Mouse (Mus musculus): ENCODE measurements around the gene Olfr631. TPM values are rescaled to one million over a fixed set of nuclear protein-coding genes. Genes with fewer than 3 reads are reported as not detected.
"Not testable (repeated sequence)": the region's sequence is repeated elsewhere in the genome, so short reads cannot be mapped to it uniquely, and the experiment has no call there.

Gene Olfr631
- not detected in 2 replicates for polyA plus RNA-seq (2015; fragmentation: Nextera tagmentation; extraction: Ambion mirVana)

DNA sequence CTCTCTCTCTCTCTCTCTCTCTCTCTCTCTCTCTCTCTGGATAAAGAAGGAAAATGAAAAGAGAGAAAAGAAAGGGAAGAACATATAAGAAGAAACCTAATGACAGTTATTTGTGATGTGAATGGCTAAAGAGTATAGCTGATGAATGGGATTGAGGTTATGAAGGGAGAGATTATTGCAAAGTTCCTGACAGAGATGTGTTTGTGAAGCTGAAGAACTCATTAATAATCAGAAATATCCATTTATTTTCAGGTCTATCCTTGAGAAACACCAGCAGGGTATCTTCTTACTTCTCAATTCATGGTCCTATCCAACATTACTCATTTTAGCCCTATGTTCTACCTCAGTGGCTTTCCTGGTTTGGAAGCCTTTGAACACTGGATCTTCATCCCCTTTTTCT, at the start of gene Olfr631:
Gene Olfr631, plus strand, starts transcription at position 301 of the 400 bp plus-strand sequence.
- no peak for ATAC-seq (ENCODE audit: low FRiP score, low read depth)
- Histone ChIP-seq H3K4me3 (no peak within 1 kb of the TSS), H3K27ac (replicated peaks) (no peak within 1 kb of the TSS), H3K9ac (no peak within 1 kb of the TSS), H3K4me2 (no peak within 1 kb of the TSS), H3K27me3 (no peaks in the 10 kb centered on the region), H3K36me3 (no peaks in the 10 kb centered on the region), H3K4me1 (replicated peaks) (no peaks in the 10 kb centered on the region), H3K9me3 (no peaks in the 10 kb centered on the region)

DNA sequence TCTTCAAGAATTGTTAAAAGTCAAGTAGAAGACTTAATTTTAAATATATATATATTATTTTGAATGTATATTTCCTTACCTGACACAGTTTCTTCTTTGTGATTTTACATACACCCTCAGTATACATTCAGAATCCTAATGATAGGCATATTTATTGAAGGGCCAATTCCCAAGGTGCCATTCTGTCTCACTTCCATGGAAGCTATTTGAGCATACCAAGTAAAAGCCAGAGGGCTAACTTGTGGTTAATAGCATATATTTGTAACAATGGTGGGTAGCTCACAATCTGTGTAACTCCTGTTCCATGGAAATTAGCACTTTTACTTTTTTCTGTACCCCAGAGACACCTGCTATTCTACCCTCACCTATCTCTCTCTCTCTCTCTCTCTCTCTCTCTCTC, 42.5 kb upstream of the Olfr631 start, which contains the start of gene Olfr66:
Gene Olfr66, minus strand, starts transcription at position 101 of the 400 bp plus-strand sequence.
- no peak for ATAC-seq (ENCODE audit: low FRiP score, low read depth)
- no peaks in the 10 kb centered on the region for H3K36me3 ChIP-seq
- H3K4me1 ChIP-seq (replicated peaks) = no peaks in the 10 kb centered on the region
- no peaks in the 10 kb centered on the region for H3K27me3 ChIP-seq
- H3K9ac ChIP-seq = no peak within 1 kb of the TSS
- no peak within 1 kb of the TSS for H3K4me2 ChIP-seq
- H3K9me3 ChIP-seq = no peaks in the 10 kb centered on the region
- H3K4me3 ChIP-seq = no peak within 1 kb of the TSS
- no peak within 1 kb of the TSS for H3K27ac ChIP-seq (replicated peaks)

DNA sequence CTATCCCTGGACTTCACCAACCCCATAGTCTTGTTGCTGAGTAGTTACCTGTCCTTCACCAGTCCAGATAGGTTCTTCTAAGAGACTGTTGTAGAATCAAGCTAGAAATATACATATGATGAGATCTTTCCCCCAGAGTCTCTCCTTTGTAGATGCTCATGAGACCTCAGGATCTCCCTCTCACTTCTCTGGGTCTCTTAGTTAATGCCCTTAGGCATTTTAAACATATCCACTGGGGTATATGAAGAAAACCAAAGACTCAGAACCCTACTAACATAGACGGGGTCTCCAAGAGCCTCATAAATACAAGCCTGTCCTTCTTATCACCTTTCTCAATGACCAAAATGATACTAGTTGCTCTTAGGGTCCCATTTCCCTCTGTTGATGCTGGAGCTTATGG, 34.2 kb upstream of the Olfr631 start, which contains the start of gene Olfr64:
Gene Olfr64, minus strand, starts transcription at position 101 of the 400 bp plus-strand sequence.
- Histone ChIP-seq H3K9ac (no peak within 1 kb of the TSS), H3K36me3 (no peaks in the 10 kb centered on the region), H3K27me3 (no peaks in the 10 kb centered on the region), H3K4me3 (no peak within 1 kb of the TSS), H3K4me2 (no peak within 1 kb of the TSS), H3K9me3 (no peaks in the 10 kb centered on the region), H3K4me1 (replicated peaks) (no peaks in the 10 kb centered on the region), H3K27ac (replicated peaks) (no peak within 1 kb of the TSS)
- no peak for ATAC-seq (ENCODE audit: low FRiP score, low read depth)
- WGBS = 86% methylated on average over 1 of the region's 1 CpGs

DNA sequence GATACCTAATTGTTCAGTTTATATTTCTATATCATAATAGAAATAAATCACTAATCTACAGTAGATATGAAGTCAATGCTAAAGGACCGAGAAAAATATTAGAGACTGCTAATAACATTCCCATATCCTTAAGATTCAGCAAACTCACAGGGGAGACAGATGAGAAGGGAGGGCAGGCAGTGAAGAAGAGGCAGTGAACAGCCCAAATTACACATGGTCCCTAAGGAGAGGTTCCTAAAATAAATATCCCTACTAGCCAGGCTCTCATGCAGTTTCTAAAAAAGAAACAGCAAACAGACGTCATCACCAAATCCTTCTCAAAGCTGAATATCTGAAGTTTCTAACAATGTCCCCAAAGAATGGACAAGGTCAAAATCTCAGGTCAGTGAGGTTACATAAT, 25.4 kb upstream of the Olfr631 start, which contains the start of gene Olfr65:
Gene Olfr65, plus strand, starts transcription at position 301 of the 400 bp plus-strand sequence.
- Histone ChIP-seq H3K9ac (no peak within 1 kb of the TSS), H3K9me3 (no peaks in the 10 kb centered on the region), H3K4me2 (no peak within 1 kb of the TSS), H3K27ac (replicated peaks) (no peak within 1 kb of the TSS), H3K4me3 (no peak within 1 kb of the TSS), H3K36me3 (no peaks in the 10 kb centered on the region), H3K4me1 (replicated peaks) (no peaks in the 10 kb centered on the region), H3K27me3 (no peaks in the 10 kb centered on the region)
- ATAC-seq (ENCODE audit: low FRiP score, low read depth) = no peak
- 86% methylated on average over 2 of the region's 2 CpGs for WGBS

DNA sequence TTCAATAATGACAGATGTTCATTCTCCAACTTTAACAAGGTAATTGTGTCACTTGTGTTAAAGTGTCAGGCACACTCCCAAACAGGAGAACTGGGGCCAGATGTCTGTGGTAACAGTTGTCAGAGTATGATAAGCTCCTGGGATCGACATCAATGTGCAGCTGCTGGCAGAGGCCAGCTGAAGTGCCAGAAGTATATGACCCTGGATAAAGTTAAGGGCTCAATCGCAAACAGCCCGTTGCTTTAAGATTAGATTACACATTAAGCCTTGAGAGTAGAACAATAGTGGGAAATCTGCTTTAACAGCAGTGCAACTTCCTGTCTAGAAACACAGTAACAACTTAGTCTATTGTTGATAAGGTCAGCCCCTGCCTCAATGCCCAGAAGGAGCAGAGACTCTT, 18.6 kb upstream of the Olfr631 start:
- no peak for ATAC-seq (ENCODE audit: low FRiP score, low read depth)
- WGBS = 72% methylated on average over 3 of the region's 3 CpGs

DNA sequence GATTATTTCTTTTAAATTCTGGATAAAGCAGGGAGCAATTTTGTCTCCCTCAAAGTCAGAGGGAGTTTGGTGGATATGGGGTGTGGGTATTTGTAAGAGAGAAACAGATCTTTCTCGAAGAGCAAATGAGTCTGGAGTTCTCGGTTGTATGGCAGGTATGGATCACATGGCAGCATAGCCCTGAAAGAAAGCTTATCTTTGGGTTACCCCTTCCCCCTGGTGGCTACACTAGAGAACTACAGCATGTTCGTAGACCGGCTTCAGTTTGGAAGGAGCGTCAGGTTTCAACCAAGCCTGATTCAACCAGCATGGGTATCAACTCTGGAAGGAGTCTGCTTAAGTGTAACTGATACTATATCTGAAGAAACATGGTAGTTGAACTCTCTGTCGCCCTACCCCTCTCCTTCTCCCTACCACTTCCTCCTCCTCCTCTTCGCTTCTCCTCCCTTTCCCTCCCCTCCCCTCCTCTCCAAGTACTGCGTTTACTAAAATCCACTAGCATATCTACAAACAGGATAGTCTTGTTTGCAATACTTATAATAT, 15.6 kb upstream of the Olfr631 start:
- no peak for ATAC-seq (ENCODE audit: low FRiP score, low read depth)
- Histone ChIP-seq H3K27me3 (no peaks in the 10 kb centered on the region), H3K4me3 (no peak overlapping the region), H3K27ac (replicated peaks) (no peak overlapping the region), H3K4me1 (replicated peaks) (no peaks in the 10 kb centered on the region), H3K9ac (no peak overlapping the region), H3K36me3 (no peaks in the 10 kb centered on the region), H3K9me3 (no peaks in the 10 kb centered on the region), H3K4me2 (no peak overlapping the region)
- WGBS = 47% methylated on average over 8 of the region's 8 CpGs

More for the DNA sequence above, 18.6 kb upstream of the Olfr631 start:
- no peaks in the 10 kb centered on the region for H3K36me3 ChIP-seq
- H3K4me1 ChIP-seq (replicated peaks) = no peaks in the 10 kb centered on the region
- no peak overlapping the region for H3K4me3 ChIP-seq
- H3K9me3 ChIP-seq = no peaks in the 10 kb centered on the region
- no peak overlapping the region for H3K9ac ChIP-seq
- H3K27me3 ChIP-seq = no peaks in the 10 kb centered on the region
- no peak overlapping the region for H3K4me2 ChIP-seq
- no peak overlapping the region for H3K27ac ChIP-seq (replicated peaks)

DNA sequence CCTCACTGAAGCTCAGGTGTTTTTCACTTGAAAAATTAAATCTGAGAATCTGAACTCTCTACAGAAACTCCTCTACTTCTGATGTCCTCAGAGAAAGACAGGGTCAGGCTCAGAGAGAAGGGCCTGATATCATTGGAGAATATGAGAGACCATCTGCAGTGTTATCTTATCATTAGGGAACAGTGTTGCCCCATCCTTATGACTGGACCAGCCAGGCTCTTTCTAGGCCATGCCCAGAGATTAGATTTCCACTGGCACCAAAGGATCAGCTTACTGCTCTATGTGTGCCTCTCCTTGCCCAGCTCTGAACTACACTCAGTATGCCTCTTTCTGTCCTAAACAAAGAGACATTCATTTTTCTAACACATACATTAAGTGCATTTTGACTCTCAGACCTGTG, 13.3 kb upstream of the Olfr631 start:
- Histone ChIP-seq H3K4me2 (no peak overlapping the region), H3K4me3 (no peak overlapping the region), H3K36me3 (no peaks in the 10 kb centered on the region), H3K4me1 (replicated peaks) (no peaks in the 10 kb centered on the region), H3K27ac (replicated peaks) (no peak overlapping the region), H3K27me3 (no peaks in the 10 kb centered on the region), H3K9me3 (no peaks in the 10 kb centered on the region), H3K9ac (no peak overlapping the region)
- no peak for ATAC-seq (ENCODE audit: low FRiP score, low read depth)

DNA sequence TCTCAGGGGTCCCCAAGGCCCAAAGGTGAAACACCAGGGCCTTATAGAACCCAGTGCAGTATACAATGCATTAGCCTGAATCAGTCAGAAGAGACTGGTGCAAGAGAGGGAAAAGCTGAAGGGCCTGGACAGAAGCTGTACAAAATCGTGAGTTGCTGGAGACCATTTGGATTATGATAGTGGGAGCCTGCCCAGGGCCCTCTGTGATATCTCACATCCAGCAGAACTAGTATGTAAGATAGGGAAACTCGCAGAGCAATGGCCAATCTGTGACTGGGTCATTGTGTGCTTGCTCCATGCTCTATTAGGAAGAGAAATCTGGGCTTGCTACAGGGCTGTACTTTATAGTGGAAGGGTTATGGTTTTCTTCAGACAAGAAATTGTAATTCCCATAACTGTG, 5.6 kb downstream of the Olfr631 start, which contains the start of gene Olfr632:
Gene Olfr632, plus strand, starts transcription at position 84 of the 400 bp plus-strand sequence.
- Histone ChIP-seq H3K9me3 (no peaks in the 10 kb centered on the region), H3K4me3 (no peak within 1 kb of the TSS), H3K9ac (no peak within 1 kb of the TSS), H3K27me3 (no peaks in the 10 kb centered on the region), H3K36me3 (no peaks in the 10 kb centered on the region), H3K4me1 (replicated peaks) (no peaks in the 10 kb centered on the region), H3K27ac (replicated peaks) (no peak within 1 kb of the TSS), H3K4me2 (no peak within 1 kb of the TSS)
- ATAC-seq (ENCODE audit: low FRiP score, low read depth) = no peak
- 69% methylated on average over 2 of the region's 2 CpGs for WGBS

DNA sequence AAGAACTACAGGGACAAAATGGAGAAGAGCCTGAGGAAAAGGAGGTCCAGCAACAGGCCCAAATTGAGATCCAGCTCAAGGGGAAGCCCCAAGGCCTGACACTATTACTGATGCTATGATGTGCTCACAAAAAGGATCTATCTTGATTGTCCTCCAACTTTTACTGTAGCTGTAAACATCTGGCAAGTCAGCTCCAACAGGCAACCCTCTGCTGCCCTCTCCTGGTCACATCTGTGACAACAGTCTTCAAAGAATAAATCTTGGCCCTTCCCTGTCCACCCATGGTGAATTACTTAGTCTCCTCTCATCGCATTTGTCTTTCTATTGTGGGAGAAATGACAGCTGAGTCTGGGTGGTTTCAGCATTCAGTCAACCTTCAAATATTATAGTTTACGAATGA, 14.1 kb downstream of the Olfr631 start:
- no peaks in the 10 kb centered on the region for H3K27me3 ChIP-seq
- no peaks in the 10 kb centered on the region for H3K36me3 ChIP-seq
- no peak overlapping the region for H3K4me3 ChIP-seq
- H3K9me3 ChIP-seq = no peaks in the 10 kb centered on the region
- H3K4me2 ChIP-seq = no peak overlapping the region
- WGBS = 22% methylated on average over 2 of the region's 2 CpGs
- H3K9ac ChIP-seq = no peak overlapping the region
- H3K4me1 ChIP-seq (replicated peaks) = no peaks in the 10 kb centered on the region
- no peak for ATAC-seq (ENCODE audit: low FRiP score, low read depth)
- no peak overlapping the region for H3K27ac ChIP-seq (replicated peaks)

DNA sequence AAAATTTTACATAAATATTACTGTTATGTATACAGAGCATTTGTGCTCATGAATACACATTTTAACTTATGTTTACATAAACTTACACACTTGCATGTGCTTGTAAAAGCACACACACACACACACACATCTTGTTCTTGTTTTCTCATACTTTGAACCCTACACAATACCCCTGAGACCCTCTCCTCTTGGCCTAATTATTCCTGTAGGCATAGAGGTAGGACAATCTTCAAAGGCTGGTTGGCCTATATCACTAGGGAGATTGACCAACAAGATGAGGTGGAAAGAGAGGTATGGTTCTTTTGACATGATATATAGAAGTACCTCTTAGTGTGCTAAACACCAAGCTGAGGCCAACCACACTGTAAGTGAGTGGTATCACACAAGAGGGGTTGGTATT, 15.5 kb downstream of the Olfr631 start, which contains the start of gene Olfr633:
Gene Olfr633, plus strand, starts transcription at position 301 of the 400 bp plus-strand sequence.
- no peak within 1 kb of the TSS for H3K4me2 ChIP-seq
- H3K27ac ChIP-seq (replicated peaks) = no peak within 1 kb of the TSS
- H3K9ac ChIP-seq = no peak within 1 kb of the TSS
- no peak for ATAC-seq (ENCODE audit: low FRiP score, low read depth)
- H3K9me3 ChIP-seq = no peaks in the 10 kb centered on the region
- no peaks in the 10 kb centered on the region for H3K4me1 ChIP-seq (replicated peaks)
- H3K27me3 ChIP-seq = no peaks in the 10 kb centered on the region
- H3K36me3 ChIP-seq = no peaks in the 10 kb centered on the region
- no peak within 1 kb of the TSS for H3K4me3 ChIP-seq

DNA sequence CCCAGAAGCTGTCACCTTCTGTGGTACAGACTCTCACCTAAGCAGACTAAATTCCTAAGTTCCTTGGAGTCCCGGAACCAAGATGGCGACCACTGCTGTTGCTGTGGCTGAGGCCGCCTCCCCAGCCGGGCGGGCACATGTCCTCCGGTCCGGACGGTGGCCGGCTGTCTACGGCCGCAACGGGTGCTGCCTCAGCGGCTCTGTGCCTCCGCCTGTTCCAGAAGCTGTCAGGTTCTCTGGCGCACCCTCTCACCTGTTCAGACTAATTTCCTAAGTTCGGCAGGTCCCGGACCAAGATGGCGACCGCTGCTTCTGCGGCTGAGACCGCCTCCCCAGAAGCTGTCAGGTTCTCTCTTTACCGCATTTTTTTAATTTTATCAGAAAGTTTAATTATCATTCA, 38.2 kb downstream of the Olfr631 start:
- ATAC-seq (ENCODE audit: low FRiP score, low read depth); H3K36me3 ChIP-seq: not testable (repeated sequence)
- 96% methylated on average over 22 of the region's 22 CpGs for WGBS

DNA sequence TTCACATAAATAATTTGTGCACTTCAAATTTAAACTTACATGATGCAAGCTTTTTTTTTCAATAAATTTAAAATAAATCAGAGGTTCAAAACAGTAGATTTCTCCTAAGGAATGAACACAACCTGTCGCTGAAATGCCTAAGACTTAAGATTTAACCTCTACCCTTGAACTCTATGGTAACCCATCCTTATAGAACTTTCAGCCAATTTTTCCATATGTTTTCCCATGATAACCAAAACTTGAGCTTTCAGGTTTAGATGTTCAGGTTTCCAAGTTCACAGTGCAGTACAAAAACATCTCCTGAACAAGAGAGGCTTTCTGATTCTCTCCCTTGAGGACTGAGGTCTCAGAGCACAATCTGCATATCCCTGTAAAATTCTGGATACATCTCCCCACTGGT, 42.2 kb downstream of the Olfr631 start, which contains the start of gene Olfr635:
Gene Olfr635, plus strand, starts transcription at position 301 of the 400 bp plus-strand sequence.
- ATAC-seq (ENCODE audit: low FRiP score, low read depth) = no peak
- WGBS = 81% methylated on average over 1 of the region's 1 CpGs

More for the DNA sequence above, 38.2 kb downstream of the Olfr631 start:
- not testable (repeated sequence) for H3K27me3 ChIP-seq; H3K4me2 ChIP-seq; H3K4me1 ChIP-seq (replicated peaks); H3K4me3 ChIP-seq; H3K9ac ChIP-seq; H3K9me3 ChIP-seq; H3K27ac ChIP-seq (replicated peaks)

DNA sequence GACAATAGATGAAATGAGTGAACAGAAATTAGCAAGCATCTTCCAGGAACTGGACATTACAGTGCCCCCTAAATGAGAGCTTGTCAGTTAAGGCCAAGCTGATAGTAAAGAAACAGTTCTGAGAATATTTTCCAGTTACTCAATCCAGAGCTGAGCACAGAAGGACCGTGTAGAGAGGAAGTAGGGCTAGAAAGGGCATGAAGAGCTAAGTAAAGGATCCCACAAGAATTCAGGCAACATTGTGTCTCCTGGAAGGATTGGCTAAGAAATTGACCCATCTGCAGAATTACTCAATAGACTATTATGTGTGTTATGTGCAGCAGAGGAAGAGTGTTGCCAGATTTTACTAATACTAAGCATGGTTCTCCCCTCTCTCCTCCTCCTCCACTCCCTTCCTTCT, 43.2 kb downstream of the Olfr631 start:
- no peak for ATAC-seq (ENCODE audit: low FRiP score, low read depth)
- WGBS = 77% methylated on average over 1 of the region's 1 CpGs

More for the DNA sequence above, 42.2 kb downstream of the Olfr631 start, which contains the start of gene Olfr635:
- H3K27me3 ChIP-seq = no peaks in the 10 kb centered on the region
- no peaks in the 10 kb centered on the region for H3K9me3 ChIP-seq
- no peak within 1 kb of the TSS for H3K4me3 ChIP-seq
- no peak within 1 kb of the TSS for H3K4me2 ChIP-seq
- no peak within 1 kb of the TSS for H3K27ac ChIP-seq (replicated peaks)
- no peak within 1 kb of the TSS for H3K9ac ChIP-seq
- H3K36me3 ChIP-seq = no peaks in the 10 kb centered on the region
- no peaks in the 10 kb centered on the region for H3K4me1 ChIP-seq (replicated peaks)

More for the DNA sequence above, 43.2 kb downstream of the Olfr631 start:
- Histone ChIP-seq H3K27ac (replicated peaks) (no peak overlapping the region), H3K36me3 (no peaks in the 10 kb centered on the region), H3K4me3 (no peak overlapping the region), H3K4me1 (replicated peaks) (no peaks in the 10 kb centered on the region), H3K4me2 (no peak overlapping the region), H3K9me3 (no peaks in the 10 kb centered on the region), H3K9ac (no peak overlapping the region), H3K27me3 (no peaks in the 10 kb centered on the region)
